Mouse (Mus musculus) heart, postnatal 36 days (tissue): ENCODE data around the gene Lrrc23. TPM values are rescaled to one million over a fixed set of nuclear protein-coding genes. Genes with fewer than 3 reads are reported as not detected.

ENCODE experiments used
- DNase-seq, 2 experiments: peaks; one replicate each; pipeline ENCODE4 v3.0.0; 2021 to 2022
- intact Hi-C: fragments of 180-260 bp; cut with DNase I; formaldehyde crosslinking; loops from one replicate; pipeline ENCODE4 v1.15.1; 2025
- total RNA-seq, 2 experiments: library from RNA; stranded (reverse); gene quantifications; 2 replicates each; pipeline ENCODE4 v1.2.3; 2021

Gene Lrrc23
- total RNA-seq, 2 experiments from 2014 or later = not detected

DNA sequence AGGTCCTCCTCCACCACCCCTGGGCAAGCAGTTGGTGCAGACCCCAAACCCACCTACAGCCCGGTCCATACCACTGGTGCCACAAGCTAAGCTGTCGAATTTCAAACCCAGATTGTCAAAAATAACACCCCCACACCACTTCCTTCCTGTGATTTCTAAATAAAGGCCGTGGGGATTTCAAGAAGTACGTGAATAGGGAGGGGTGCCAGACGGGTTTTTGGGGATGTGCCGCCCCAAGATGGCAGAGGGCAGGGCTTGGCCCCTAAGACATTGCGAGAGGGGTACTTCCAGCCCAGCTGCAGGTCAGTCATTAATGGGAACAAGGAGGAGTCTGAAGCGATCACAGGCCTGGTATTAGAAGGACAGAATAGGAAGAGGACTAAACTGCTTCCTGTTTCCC, 56.0 kb downstream of the Lrrc23 start:
- intact Hi-C loops = no loop called here
- no peak for DNase-seq

DNA sequence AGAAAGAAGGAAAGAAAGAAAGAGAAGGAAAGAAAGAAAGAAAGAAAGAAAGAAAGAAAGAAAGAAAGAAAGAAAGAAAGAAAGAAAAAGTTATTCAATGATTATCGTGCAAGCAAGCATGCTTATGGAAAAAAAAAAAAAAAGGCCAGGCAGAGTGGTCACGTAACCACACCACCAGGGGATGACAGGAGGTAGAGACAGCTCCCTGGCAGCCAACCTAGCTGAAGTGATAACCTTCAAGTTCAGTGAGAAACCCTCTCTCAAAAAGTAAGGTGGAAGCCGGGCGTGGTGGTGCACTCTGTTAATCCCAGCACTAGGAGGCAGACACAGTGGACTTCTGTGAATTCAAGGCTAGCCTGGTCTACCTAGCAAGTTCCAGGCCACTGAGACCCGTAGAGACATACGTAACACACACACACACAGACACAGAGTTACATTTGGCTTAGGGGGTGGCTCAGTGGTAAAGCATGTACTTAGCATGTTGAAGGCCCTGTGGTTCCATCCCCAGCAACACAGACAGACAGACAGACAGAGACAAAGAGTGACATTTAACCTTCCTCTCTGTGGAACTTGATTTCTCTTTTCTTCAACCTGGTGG, 56.6 kb downstream of the Lrrc23 start:
- DNase-seq = no peak
- intact Hi-C loops = no loop called here

DNA sequence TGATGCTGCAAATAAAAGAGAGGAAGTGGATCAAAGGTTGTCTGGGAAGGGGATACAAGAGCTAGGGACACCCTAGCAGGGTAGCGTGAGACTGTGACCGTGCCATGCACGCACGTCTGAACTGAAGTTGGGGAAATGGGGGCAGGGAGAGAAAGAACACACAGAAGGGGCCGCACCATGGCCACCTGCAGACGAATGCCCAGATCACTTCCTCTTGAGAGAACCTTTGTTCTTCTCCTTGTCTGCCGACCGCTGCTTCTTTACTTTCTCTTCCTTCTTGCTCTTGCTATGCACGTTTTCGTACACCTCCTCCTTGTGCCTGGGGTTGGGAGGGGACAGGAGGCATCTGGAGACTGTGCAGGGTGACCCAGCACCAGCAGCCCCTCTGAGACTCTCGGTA, 58.6 kb downstream of the Lrrc23 start:
- intact Hi-C loops = no loop called here
- DNase-seq = no peak

Other genes with a start within 250 kb of the Lrrc23 start
- 10 to 100 TPM; 21.3 to 23.1 TPM for gene C1s1, start 237.4 kb downstream of the Lrrc23 start, total RNA-seq
- gene C1rb, start 209.4 kb downstream of the Lrrc23 start, total RNA-seq = 1 to 10 TPM; 1.4 TPM
- gene C1s2, start 143.6 kb downstream of the Lrrc23 start, total RNA-seq = under 1 TPM; 0.53 to 0.57 TPM
- gene Lpcat3, start 116.7 kb downstream of the Lrrc23 start, total RNA-seq = 10 to 100 TPM; 51.6 TPM
- gene Emg1, start 67.5 kb downstream of the Lrrc23 start, total RNA-seq = 10 to 100 TPM; 64.4 to 73.8 TPM
- 100 to 1,000 TPM; 311 to 336 TPM for gene Phb2, start 67.4 kb downstream of the Lrrc23 start, total RNA-seq
- 1 to 10 TPM; 2.9 to 4.2 TPM for gene Ptpn6, start 41.0 kb downstream of the Lrrc23 start, total RNA-seq
- gene Grcc10, start 38.4 kb downstream of the Lrrc23 start, total RNA-seq = 100 to 1,000 TPM; 285 to 321 TPM
- under 1 TPM in 1 of 2 experiments, not detected in 1; 0.41 TPM for gene Gm45234, start 23.7 kb downstream of the Lrrc23 start, total RNA-seq
- gene Atn1, start 23.2 kb downstream of the Lrrc23 start, total RNA-seq = 10 to 100 TPM; 41.0 to 46.4 TPM
- gene Eno2, start 10.1 kb downstream of the Lrrc23 start, total RNA-seq = 1 to 10 TPM; 2.2 to 2.9 TPM
- 1 to 10 TPM; 3.6 to 4.9 TPM for gene Spsb2, start 28.9 kb upstream of the Lrrc23 start, total RNA-seq
- 100 to 1,000 TPM; 830 to 887 TPM for gene Tpi1, start 34.6 kb upstream of the Lrrc23 start, total RNA-seq
- 10 to 100 TPM; 74.0 to 85.5 TPM for gene Usp5, start 49.8 kb upstream of the Lrrc23 start, total RNA-seq
- gene Cdca3, start 49.8 kb upstream of the Lrrc23 start, total RNA-seq = under 1 TPM; 0.49 to 0.83 TPM
- gene Gnb3, start 60.5 kb upstream of the Lrrc23 start, total RNA-seq = 1 to 10 TPM; 5.1 to 5.9 TPM
- gene P3h3, start 78.0 kb upstream of the Lrrc23 start, total RNA-seq = 10 to 100 TPM; 10.7 to 11.6 TPM
- under 1 TPM; 0.72 to 0.98 TPM for gene Gpr162, start 84.3 kb upstream of the Lrrc23 start, total RNA-seq
- under 1 TPM; 0.72 to 0.76 TPM for gene Cd4, start 108.5 kb upstream of the Lrrc23 start, total RNA-seq
- under 1 TPM; 0.19 to 0.43 TPM for gene Lag3, start 132.0 kb upstream of the Lrrc23 start, total RNA-seq
- gene Ptms, start 140.4 kb upstream of the Lrrc23 start, total RNA-seq = 100 to 1,000 TPM; 192 to 194 TPM
- 100 to 1,000 TPM; 195 to 197 TPM for gene Mlf2, start 151.7 kb upstream of the Lrrc23 start, total RNA-seq
- 10 to 100 TPM; 93.6 to 98.8 TPM for gene Cops7a, start 185.8 kb upstream of the Lrrc23 start, total RNA-seq
- 1 to 10 TPM in 1 of 2 experiments, under 1 TPM in 1; 0.81 to 1.0 TPM for gene Pianp, start 217.0 kb upstream of the Lrrc23 start, total RNA-seq
- gene Zfp384, start 229.4 kb upstream of the Lrrc23 start, total RNA-seq = 10 to 100 TPM; 19.6 to 21.6 TPM